Mouse (Mus musculus) liver, adult 2 months (tissue): ENCODE measurements around the gene Kdm5a.

Experiments used
- CTCF ChIP-seq: fragments of 200-500 bp; IDR thresholded peaks from 2 replicates; pipeline ENCODE4 v1.5.1; 2011; ENCODE audit warnings: low read depth, low read length, control low read depth
- POLR2A ChIP-seq: fragments of 200-500 bp; IDR thresholded peaks from 2 replicates; pipeline ENCODE4 v1.6.1; 2011; ENCODE audit warnings: low read length, control low read depth; ENCODE audit not compliant: insufficient read depth; ENCODE audit errors: extremely low read depth

DNA sequence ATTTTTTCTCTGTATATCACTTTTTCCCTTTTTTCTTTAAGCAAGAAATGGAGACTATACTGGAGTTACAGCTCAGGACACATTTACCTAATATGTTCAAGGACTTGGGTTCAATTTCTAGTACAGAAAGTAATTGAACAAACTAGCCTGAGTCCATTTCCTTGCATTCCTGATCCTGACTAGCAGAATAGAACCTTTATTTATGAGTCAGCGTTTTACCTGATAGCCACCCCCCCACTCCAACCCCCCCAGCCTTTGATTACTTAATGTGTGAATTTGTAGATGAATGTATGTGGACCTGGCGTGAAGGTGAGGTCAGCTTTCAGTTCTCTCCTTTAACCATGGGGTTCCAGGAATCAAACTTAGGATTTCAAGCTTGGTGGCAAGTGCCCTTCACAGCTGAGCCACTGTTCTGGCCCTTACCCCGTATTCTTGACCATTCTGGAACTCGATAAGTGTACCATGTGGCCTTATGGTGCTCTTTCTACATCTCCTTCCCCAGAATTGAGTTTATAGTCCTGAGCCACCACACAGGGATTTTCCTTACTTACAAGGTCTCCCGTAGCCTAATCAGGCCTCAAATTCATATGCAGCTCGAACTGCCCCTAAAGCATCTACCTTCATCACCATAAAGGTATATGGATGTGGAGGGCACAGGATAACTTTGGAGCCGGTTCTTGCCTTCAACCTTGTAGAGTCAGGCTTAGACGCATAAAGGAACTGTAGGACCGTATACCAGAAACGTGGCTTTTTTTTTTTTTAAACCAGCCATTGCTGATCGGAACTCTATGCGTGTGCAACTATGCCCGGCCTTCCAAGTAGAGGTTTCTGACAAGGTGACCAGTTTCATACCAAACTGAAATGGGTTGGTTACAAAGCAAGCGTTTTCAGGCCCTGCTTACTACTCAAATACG is 893 bp upstream of the Kdm5a start:
- TF ChIP-seq CTCF (no peak), POLR2A (no peak)
